Mouse (Mus musculus) left cerebral cortex, postnatal 25 days (tissue): ENCODE data around the gene Ddx18. TPM values are rescaled to one million over a fixed set of nuclear protein-coding genes. Genes with fewer than 3 reads are reported as not detected.

Experiments
- DNase-seq, 2 experiments: peaks; one replicate each; pipeline ENCODE4 v3.0.0; 2022; ENCODE audit warnings: low spot score in 2 of 2, mixed read lengths in 1 of 2
- intact Hi-C: fragments of 180-260 bp; cut with DNase I; formaldehyde crosslinking; loops from one replicate; pipeline ENCODE4 v1.15.1; 2025
- total RNA-seq, 2 experiments: library from RNA; stranded (reverse); gene quantifications; 2 replicates each; pipeline ENCODE4 v1.2.3; 2021

Ddx18 gene
- 10 to 100 TPM; 22.9 to 24.5 TPM for total RNA-seq

DNA sequence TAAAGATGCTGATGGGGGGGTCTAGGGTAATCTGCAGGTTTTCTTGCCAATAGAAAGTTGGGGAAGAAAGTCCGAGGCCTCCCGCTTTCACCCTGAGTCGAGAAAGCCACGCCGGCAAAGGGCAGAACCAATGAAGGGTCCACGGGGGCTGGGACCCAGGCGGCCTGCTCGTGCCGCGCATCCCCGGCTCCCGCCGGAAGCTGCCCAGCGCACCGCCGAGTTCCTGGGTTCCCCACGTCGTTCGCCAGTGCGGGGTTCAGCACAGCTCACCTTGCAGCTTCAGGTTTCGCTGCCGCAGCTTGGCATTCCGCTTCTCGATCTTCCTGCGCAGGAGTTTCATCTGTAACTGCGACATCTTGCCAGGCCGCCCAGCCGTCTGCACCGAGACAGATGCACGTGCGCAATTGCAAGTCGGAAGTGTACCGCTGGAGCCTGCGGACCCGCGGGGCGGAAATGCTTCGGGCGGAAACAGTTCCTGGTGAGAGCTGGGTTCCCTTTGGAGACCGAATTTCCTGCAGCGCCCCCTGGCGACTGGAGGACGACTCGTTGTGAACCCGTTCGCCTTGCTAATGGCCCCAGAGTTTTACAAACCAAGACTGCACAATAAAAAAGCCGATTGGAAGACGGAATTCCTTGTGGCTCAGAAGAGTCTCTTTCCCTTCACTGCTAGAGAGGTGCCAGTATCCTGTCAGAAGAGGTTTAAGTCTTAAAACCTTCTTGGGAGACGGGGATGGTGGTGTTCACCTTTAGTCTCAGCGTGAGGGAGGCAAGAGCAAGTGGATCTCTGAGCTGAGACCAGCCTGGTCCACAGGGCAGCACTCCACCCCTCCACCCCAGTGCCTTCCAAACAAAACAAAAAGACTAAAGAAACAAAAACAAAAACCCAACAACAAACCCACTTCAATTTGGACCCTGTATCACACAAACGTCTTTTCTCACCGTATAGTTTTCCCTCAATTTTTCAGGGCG lies at the start of gene Ddx18:
TSS of gene Ddx18 (minus strand) at position 469 of the 969 bp plus-strand sequence.
- peak; percentile 95 to 97 for DNase-seq
- intact Hi-C loops = loop anchor here (10.0 kb wide), 1 partner anchor 243 kb away; no protein-coding TSS in a partner anchor

DNA sequence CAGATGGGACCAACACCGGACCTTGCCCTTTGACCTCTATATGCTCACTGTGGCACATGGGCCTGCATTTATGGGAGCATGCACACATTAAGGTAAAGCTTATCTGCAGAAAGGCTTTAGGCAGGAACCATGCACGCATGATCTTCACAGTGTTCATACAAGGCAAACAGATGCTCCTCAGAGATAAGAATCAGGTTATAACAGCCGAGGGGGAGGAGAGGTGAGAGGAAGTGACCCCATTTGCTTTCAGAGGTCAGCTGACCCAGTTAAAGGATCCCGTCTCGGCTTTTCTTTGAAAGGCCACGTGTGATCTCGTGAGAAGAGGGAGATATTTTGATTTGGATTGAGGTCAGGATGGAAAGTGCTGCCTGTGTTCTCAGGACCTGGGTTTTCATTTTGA lies 40.2 kb upstream of the Ddx18 start:
- no peak for DNase-seq
- intact Hi-C loops = no loop called here

DNA sequence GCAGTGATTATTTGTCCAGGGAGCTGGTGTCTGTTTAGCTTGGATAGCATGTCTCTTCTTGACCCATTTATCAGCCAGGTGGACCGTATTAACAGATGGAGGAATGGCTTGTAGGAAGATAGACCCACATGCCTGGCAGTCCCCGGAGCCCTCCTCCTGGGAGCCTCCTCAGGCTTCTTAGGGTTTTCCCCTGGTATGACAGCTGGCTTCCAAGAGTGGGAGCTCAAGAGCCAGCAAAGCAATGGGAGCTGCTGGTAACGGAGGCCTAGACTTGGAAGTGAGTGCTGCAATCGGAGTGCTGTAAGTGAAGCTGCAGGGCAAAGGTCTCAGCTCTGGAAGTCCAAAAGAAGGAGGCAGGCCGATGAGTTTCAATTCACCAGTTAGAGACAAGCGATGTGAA lies 37.3 kb upstream of the Ddx18 start:
- intact Hi-C loops = no loop called here
- DNase-seq = peak; percentile 15 to 66

GRCm38 (mm10) chr1:121601893-121602292 lies 34.1 kb upstream of the Ddx18 start:
- intact Hi-C loops = no loop called here

DNA sequence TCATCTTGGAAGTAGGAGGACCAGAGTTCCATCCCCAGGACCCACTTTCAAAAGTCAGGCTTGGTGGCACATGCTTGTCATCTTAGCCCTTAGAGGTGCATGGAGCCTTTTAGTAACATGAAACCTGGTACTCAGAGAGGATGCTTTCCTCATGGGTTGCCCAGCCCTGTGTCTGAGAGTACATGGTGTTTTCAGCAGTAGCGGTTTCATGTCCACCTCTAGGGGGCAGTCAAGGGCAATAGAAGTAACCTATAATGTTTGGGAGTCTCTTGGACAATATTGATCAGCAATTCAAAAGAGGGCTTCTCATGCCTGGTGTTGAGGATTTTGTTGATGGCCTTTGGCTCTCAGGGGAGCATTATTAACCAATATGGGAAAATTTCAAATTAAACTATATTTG lies 33.3 kb upstream of the Ddx18 start:
- DNase-seq = peak in 1 of 2 experiments; percentile 33

More at GRCm38 (mm10) chr1:121601893-121602292, 34.1 kb upstream of the Ddx18 start:
- DNase-seq = no peak

GRCm38 (mm10) chr1:121598421-121598820 lies 30.6 kb upstream of the Ddx18 start:
- intact Hi-C loops = no loop called here

More for the DNA sequence above, 33.3 kb upstream of the Ddx18 start:
- intact Hi-C loops = no loop called here

GRCm38 (mm10) chr1:121596951-121597625 lies 29.3 kb upstream of the Ddx18 start:
- intact Hi-C loops = no loop called here
- DNase-seq = no peak

More at GRCm38 (mm10) chr1:121598421-121598820, 30.6 kb upstream of the Ddx18 start:
- DNase-seq = no peak

GRCm38 (mm10) chr1:121584838-121585237 lies 17.0 kb upstream of the Ddx18 start:
- no peak for DNase-seq
- intact Hi-C loops = no loop called here

GRCm38 (mm10) chr1:121581133-121581855 lies 13.5 kb upstream of the Ddx18 start:
- no peak for DNase-seq
- intact Hi-C loops = no loop called here

GRCm38 (mm10) chr1:121577491-121577890 lies 9.7 kb upstream of the Ddx18 start:
- no peak for DNase-seq
- intact Hi-C loops = no loop called here

- intact Hi-C loops = no loop called here
- DNase-seq = peak; percentile 16 to 75
Measured at GRCm38 (mm10) chr1:121570522-121570921, 2.7 kb upstream of the Ddx18 start.

DNA sequence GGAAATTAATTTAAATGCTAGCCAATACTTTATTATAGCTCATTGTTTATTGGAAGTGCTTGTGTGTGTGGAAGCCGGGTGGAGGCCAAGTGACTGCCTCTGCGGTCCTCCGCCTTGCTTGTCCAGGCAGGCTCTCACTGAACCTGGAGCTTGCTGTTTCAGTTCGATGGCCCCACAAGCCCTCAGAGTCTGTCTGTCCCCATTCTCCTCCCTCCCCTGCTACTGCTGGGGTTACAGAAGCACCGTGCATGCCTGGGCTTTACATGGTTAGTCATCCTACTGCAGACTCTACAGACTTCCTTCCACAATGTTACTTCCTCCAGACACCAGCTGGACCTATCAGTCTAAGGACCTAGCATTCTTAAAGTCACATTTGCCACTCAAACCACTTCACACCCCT lies 9.9 kb downstream of the Ddx18 start:
- intact Hi-C loops = no loop called here
- no peak for DNase-seq

GRCm38 (mm10) chr1:121551457-121551835 lies 16.3 kb downstream of the Ddx18 start:
- DNase-seq = peak in 1 of 2 experiments; percentile 72
- intact Hi-C loops = loop anchor here (5.0 kb wide), 1 partner anchor 109 kb away; no protein-coding TSS in a partner anchor

DNA sequence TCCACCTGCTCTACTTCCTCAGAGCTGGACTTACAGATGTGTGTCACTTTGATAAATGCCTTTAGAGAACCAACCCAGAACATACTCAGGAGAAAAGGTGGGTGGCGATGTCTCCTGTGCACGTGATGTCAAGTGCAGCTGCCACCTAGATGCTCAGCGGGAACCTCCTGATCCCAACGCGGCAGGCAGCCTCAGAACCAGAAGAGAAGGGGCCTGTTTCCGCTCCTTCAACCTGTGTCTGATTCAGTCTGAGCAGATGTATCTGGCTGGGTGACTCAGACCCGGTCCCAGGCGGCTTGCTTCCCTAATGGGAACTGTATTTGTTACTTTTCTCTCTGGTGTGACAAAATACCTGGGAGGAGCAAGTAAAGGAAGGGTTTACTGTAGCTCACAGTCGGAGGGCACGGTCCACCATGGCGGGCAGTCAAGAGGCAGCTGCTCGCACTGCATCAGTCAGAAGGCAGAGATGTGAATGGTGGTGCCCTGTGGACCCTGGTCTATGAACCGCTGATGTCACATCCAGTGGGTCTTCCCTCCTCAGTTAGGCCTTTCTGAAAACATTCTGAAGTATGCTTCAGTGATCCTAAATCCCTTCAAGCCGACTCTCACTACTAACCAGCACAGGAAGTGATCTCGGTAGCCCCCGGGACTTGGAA lies 16.9 kb downstream of the Ddx18 start:
- intact Hi-C loops = loop anchor here (5.0 kb wide), 1 partner anchor 109 kb away; no protein-coding TSS in a partner anchor
- peak in 1 of 2 experiments; percentile 29 for DNase-seq

DNA sequence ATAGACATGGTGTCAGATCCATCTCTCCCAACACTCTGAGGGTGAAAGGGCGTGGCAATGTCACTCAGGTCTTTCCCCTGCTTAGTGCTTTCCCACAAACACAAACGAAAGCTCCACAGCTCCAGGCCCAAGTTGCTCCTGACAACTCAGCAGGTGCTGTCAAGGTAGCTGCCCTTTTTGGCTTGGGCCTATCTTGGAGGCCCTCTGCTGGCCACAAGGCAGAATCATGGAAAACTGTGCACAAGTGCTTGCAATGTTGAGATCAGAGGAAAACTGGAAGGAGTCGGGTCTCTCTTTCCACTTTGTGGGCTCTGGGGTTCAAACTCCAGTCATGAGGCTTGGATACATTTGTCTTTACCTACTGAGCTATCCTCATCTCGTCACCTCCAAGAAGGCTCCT lies 18.3 kb downstream of the Ddx18 start:
- peak in 1 of 2 experiments; percentile 13 for DNase-seq

DNA sequence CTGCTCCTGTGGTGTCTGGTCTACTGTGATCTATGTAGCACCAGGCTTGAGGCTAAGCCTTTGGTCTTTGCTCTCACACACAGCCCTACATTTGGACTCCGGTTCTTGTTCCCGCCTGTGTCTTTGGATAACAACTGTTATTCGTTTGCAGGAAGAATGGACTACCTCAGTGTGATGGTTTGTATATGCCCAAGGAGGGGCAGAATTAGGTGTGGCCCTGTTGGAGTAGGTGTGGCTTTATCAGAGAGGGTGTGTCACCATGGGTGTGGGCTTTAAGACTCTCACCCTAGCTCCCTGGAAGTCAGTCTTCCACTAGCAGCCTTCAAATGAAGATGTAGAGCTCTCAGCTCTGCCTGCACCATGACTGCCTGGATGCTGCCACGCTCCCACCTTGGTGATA lies 19.1 kb downstream of the Ddx18 start:
- intact Hi-C loops = loop anchor here (10.0 kb wide), 1 partner anchor 964 kb away; no protein-coding TSS in a partner anchor

More for the DNA sequence above, 18.3 kb downstream of the Ddx18 start:
- intact Hi-C loops = loop anchor here (10.0 kb wide), 1 partner anchor 965 kb away; no protein-coding TSS in a partner anchor

GRCm38 (mm10) chr1:121546844-121547243 lies 20.9 kb downstream of the Ddx18 start:
- DNase-seq = peak; percentile 34 to 69
- intact Hi-C loops = loop anchor here (10.0 kb wide), 1 partner anchor 962 kb away; no protein-coding TSS in a partner anchor

More for the DNA sequence above, 19.1 kb downstream of the Ddx18 start:
- no peak for DNase-seq

DNA sequence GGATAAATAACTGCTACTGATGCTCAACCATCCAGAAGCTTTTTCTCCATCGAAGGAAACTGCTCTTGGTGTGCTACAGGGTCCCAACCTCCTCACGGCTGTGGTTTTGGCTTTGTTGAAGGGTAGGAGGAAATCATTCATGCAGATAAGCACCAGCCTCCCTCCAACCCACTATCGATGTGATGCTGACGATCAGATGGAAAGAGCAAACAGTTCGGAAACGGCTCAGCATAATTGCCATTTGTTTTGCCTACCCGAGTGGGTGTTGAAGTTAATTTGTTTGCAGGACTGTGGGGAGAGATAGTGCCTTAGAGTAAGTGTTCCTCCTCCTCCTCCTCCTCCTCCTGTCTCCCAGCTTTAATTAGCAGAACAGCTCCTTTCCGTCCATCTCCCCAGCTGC lies 27.4 kb downstream of the Ddx18 start:
- intact Hi-C loops = loop anchor here (10.0 kb wide), 1 partner anchor 956 kb away; no protein-coding TSS in a partner anchor
- DNase-seq = peak in 1 of 2 experiments; percentile 38

GRCm38 (mm10) chr1:121531439-121531838 lies 36.4 kb downstream of the Ddx18 start:
- DNase-seq = no peak
- intact Hi-C loops = no loop called here
